Mouse (Mus musculus) midbrain, embryonic 11.5 days (tissue): ENCODE results near the gene Gnpat. TPM values are rescaled to one million over a fixed set of nuclear protein-coding genes. Genes with fewer than 3 reads are reported as not detected.

Source experiments
- ATAC-seq: fragments of 200-750 bp; cut with Nextera tagmentation; 2 replicates; pipeline ENCODE4 v1.8.0; 2017; ENCODE audit warnings: moderate TSS enrichment, moderate library complexity; ENCODE audit not compliant: low FRiP score
- DNase-seq: peaks from one replicate; pipeline ENCODE4 v3.0.0; 2015; ENCODE audit warnings: low spot score; ENCODE audit errors: missing footprints
- H3K27ac ChIP-seq: fragments of 300-500 bp; sonication (generic); 2 replicates; pipeline ENCODE4 v1.5.1; 2014; ENCODE audit warnings: low read depth, low read length
- H3K27me3 ChIP-seq: fragments of 300-500 bp; sonication (generic); 2 replicates; pipeline ENCODE4 v1.6.1; 2014; ENCODE audit warnings: mild to moderate bottlenecking, low read length, moderate library complexity, mixed read lengths; ENCODE audit not compliant: control insufficient read depth, insufficient read depth
- H3K36me3 ChIP-seq: fragments of 300-500 bp; sonication (generic); 2 replicates; pipeline ENCODE4 v1.6.1; 2014; ENCODE audit warnings: mild to moderate bottlenecking, low read length, moderate library complexity, mixed read lengths; ENCODE audit not compliant: control insufficient read depth, insufficient read depth
- H3K4me1 ChIP-seq: fragments of 300-500 bp; sonication (generic); 2 replicates; pipeline ENCODE4 v1.6.1; 2014; ENCODE audit warnings: low read length; ENCODE audit not compliant: control insufficient read depth, insufficient read depth
- H3K4me2 ChIP-seq: fragments of 300-500 bp; sonication (generic); 2 replicates; pipeline ENCODE4 v1.6.1; 2014; ENCODE audit warnings: mild to moderate bottlenecking, moderate library complexity
- H3K4me3 ChIP-seq: fragments of 300-500 bp; sonication (generic); 2 replicates; pipeline ENCODE4 v1.5.1; 2014; ENCODE audit warnings: low read depth, low read length
- H3K9ac ChIP-seq: fragments of 300-500 bp; sonication (generic); 2 replicates; pipeline ENCODE4 v1.6.1; 2014; ENCODE audit warnings: low read length
- H3K9me3 ChIP-seq: fragments of 300-500 bp; sonication (generic); 2 replicates; pipeline ENCODE4 v1.6.1; 2016; ENCODE audit warnings: low read length; ENCODE audit not compliant: control insufficient read depth
- WGBS: fragments of 180-500 bp; shearing (Covaris S2); extraction: QIAGEN DNeasy Blood & Tissue Kit; methylation state at CpG from one replicate; pipeline ENCODE4 v1.1.7; 2014; 5-methylcytosine and 5-hydroxymethylcytosine counted together
- polyA plus RNA-seq: library from polyadenylated mRNA; unstranded; fragments of >200 nt; fragmentation: Nextera tagmentation; extraction: Ambion mirVana; gene quantifications from 2 replicates; pipeline ENCODE4 v1.2.1, GENCODE M21; 2014

The Gnpat gene
- polyA plus RNA-seq, 1 experiment from 2014 or later = 138 TPM

DNA sequence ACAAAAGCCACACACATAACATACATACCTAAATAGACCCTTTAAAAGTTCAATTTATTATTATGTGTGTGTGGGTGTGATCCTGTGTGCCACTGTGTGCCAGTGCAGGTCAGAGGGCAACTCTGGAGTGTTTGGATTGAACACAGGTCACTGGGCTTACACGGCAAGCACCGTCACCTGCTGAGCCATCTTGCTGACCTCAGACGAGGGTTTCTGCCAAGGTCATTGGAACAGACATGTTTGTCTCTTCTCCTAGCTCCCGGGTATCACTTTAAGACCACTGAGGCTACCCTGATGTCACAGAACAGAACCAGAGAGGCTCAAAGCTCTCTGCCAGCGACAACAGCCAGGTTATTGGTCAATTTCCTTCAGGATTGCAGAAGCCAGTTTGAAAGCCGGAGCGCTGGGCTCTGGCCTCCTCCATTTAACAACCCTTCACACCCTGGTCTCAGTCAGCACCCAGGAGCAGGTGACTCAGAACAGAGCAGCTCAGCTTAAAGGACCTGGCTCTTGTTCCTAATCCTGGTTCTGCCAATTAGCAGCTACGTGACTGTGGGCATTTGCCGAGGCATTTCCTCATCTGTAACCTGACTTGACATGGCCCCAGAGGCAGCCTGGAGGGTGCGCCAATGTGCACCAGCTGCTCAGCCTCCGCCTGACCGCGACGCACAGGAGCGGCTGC lies 61.3 kb downstream of the Gnpat start:
- 88% methylated on average over 15 of the region's 15 CpGs for WGBS
- DNase-seq (no peak), ATAC-seq (no peak)
- H3K27ac ChIP-seq = no peak overlapping the region
- no peaks in the 10 kb centered on the region for H3K9me3 ChIP-seq
- H3K36me3 ChIP-seq = no peaks in the 10 kb centered on the region
- no peaks in the 10 kb centered on the region for H3K27me3 ChIP-seq
- no peak overlapping the region for H3K4me3 ChIP-seq
- H3K4me1 ChIP-seq = no peaks in the 10 kb centered on the region
- no peak overlapping the region for H3K9ac ChIP-seq
- no peak overlapping the region for H3K4me2 ChIP-seq

DNA sequence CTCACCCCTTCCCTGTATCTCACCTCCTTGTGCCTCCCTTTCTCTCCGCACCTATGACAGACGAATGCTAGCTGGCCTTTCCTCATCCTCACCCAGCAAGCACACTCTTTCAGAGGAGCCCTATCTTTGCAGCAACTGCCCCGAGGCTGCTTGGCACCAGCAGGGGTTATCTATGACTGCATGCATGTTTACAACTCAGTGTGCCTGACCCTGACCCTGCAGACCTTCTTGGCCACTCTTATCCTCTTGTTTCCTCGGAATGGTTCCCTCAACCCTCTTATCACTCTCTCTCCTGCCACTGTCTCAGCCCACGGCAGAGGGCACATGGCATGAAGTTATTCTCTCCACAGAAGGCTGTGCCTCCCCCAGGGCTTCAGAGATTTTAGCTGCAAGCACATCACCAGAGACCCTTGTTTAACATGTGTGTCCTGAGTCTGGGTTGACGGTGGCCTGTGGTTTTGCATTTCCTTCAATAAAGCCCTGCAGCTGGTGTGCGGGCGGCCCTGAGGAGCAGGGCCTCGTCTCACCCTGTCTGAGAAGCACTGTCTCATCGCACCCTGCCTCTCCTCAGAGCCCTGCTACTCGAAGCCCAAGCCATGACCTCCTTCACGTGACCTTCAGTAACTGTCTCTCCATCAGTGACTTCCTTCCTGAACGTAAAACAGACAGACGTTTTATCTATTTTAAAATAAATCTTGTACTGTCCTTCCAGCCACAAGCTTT lies 62.9 kb downstream of the Gnpat start:
- Histone ChIP-seq H3K9me3 (no peaks in the 10 kb centered on the region), H3K4me2 (no peak overlapping the region), H3K9ac (no peak overlapping the region), H3K4me3 (no peak overlapping the region), H3K36me3 (no peaks in the 10 kb centered on the region), H3K27ac (no peak overlapping the region), H3K4me1 (no peaks in the 10 kb centered on the region), H3K27me3 (no peaks in the 10 kb centered on the region)
- ATAC-seq (no peak), DNase-seq (no peak)
- WGBS = 91% methylated on average over 14 of the region's 14 CpGs

DNA sequence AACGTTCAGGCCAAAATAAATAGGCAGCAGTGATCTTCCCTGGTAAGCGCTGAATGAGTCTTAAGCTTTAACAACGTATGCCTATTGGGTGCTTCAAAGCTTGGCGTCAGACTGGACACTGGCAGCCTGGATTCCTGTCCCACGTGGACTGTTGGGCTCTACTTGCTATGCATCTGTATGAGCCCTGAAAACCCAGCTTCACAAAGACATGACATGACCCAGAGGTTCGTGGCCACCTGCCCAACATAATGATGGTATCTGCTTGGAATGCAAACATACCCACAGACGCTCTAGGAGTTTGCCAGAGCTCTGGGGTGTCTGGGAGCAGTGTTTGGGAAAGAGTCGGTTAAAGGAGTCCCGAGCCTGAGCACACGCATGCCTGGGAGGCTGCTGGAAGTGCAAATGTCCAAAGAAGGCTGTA lies 63.5 kb downstream of the Gnpat start:
- Histone ChIP-seq H3K4me2 (no peak overlapping the region), H3K4me1 (no peaks in the 10 kb centered on the region), H3K27ac (no peak overlapping the region), H3K27me3 (no peaks in the 10 kb centered on the region), H3K9me3 (no peaks in the 10 kb centered on the region), H3K9ac (no peak overlapping the region), H3K4me3 (no peak overlapping the region), H3K36me3 (no peaks in the 10 kb centered on the region)
- ATAC-seq = no peak
- DNase-seq = no peak
- 86% methylated on average over 10 of the region's 10 CpGs for WGBS

GRCm38 (mm10) chr8:124929006-124929405 lies 66.2 kb downstream of the Gnpat start:
- H3K4me3 ChIP-seq = no peak overlapping the region
- no peak overlapping the region for H3K27ac ChIP-seq
- no peaks in the 10 kb centered on the region for H3K36me3 ChIP-seq
- H3K9ac ChIP-seq = no peak overlapping the region
- WGBS = 92% methylated on average over 11 of the region's 11 CpGs
- no peaks in the 10 kb centered on the region for H3K27me3 ChIP-seq
- ATAC-seq (no peak), DNase-seq (no peak)
- no peak overlapping the region for H3K4me2 ChIP-seq
- H3K9me3 ChIP-seq = no peaks in the 10 kb centered on the region
- H3K4me1 ChIP-seq = no peaks in the 10 kb centered on the region

GRCm38 (mm10) chr8:124930086-124930485 lies 67.3 kb downstream of the Gnpat start:
- WGBS = 95% methylated on average over 13 of the region's 13 CpGs
- H3K36me3 ChIP-seq = no peaks in the 10 kb centered on the region
- no peaks in the 10 kb centered on the region for H3K9me3 ChIP-seq
- no peak overlapping the region for H3K4me2 ChIP-seq
- H3K4me1 ChIP-seq = no peaks in the 10 kb centered on the region
- ATAC-seq = no peak
- H3K27ac ChIP-seq = no peak overlapping the region
- no peak overlapping the region for H3K9ac ChIP-seq
- no peak for DNase-seq
- no peak overlapping the region for H3K4me3 ChIP-seq
- H3K27me3 ChIP-seq = no peaks in the 10 kb centered on the region

DNA sequence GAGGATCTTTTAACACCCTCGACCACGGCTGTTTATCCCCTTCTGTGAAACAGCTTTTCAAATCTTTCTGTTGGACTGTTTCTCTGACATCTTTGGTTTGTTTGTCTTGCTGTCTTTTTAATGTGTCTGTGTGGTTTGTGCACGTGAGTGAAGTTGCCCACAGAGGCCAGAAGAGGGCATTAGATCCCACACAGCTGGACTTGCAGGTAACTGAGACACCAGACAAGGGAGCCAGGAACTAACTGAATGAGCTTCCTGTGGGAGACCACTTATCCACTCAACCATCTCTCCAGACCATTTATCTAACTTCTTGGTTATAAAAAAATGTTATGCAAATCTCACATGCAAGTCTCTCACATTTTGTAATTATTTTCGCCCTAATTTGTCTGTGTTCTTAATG lies 67.8 kb downstream of the Gnpat start:
- H3K27ac ChIP-seq = no peak overlapping the region
- no peak for ATAC-seq

GRCm38 (mm10) chr8:124932435-124932834 lies 69.6 kb downstream of the Gnpat start:
- Histone ChIP-seq H3K4me3 (no peak overlapping the region), H3K4me1 (no peaks in the 10 kb centered on the region), H3K9ac (no peak overlapping the region), H3K4me2 (no peak overlapping the region), H3K27me3 (no peaks in the 10 kb centered on the region), H3K9me3 (no peaks in the 10 kb centered on the region), H3K36me3 (no peaks in the 10 kb centered on the region), H3K27ac (no peak overlapping the region)
- DNase-seq (no peak), ATAC-seq (no peak)
- 87% methylated on average over 3 of the region's 3 CpGs for WGBS

More for the DNA sequence above, 67.8 kb downstream of the Gnpat start:
- H3K4me2 ChIP-seq = no peak overlapping the region
- no peak overlapping the region for H3K9ac ChIP-seq
- WGBS = 83% methylated on average over 4 of the region's 4 CpGs
- no peaks in the 10 kb centered on the region for H3K4me1 ChIP-seq
- no peaks in the 10 kb centered on the region for H3K9me3 ChIP-seq
- H3K36me3 ChIP-seq = no peaks in the 10 kb centered on the region
- H3K27me3 ChIP-seq = no peaks in the 10 kb centered on the region
- no peak for DNase-seq
- no peak overlapping the region for H3K4me3 ChIP-seq

GRCm38 (mm10) chr8:124935116-124935515 lies 72.3 kb downstream of the Gnpat start:
- ATAC-seq = no peak
- H3K4me1 ChIP-seq = no peaks in the 10 kb centered on the region
- H3K27me3 ChIP-seq = no peaks in the 10 kb centered on the region
- no peak for DNase-seq
- H3K36me3 ChIP-seq = peaks cover 6% of the 10 kb centered on the region; the same call in 1 of the 2 replicates
- no peak overlapping the region for H3K27ac ChIP-seq
- no peak overlapping the region for H3K4me3 ChIP-seq
- no peak overlapping the region for H3K9ac ChIP-seq
- 90% methylated on average over 5 of the region's 5 CpGs for WGBS
- no peaks in the 10 kb centered on the region for H3K9me3 ChIP-seq
- no peak overlapping the region for H3K4me2 ChIP-seq

DNA sequence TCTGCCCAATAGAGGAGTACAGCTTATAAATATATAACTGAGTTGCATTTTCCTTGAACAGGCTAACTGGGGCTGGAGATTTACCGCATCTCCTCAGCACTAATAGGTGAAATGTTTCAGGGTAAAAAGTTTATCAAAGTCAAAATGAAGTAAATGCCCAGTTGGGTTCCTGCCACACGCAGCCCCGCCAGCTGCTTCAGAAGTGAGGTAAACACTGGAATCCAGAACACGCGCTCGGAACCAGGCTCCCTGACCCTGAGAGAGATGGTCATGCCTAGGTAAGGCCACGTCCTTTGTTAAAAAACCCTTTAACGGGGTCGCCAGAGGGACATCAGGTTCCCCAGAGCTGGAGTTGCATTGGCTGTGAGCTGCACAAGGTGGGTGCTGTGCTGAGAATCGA lies 73.9 kb downstream of the Gnpat start:
- no peak overlapping the region for H3K4me3 ChIP-seq
- DNase-seq (no peak), ATAC-seq (no peak)
- no peak overlapping the region for H3K27ac ChIP-seq
- H3K4me1 ChIP-seq = no peaks in the 10 kb centered on the region
- no peaks in the 10 kb centered on the region for H3K27me3 ChIP-seq
- H3K9me3 ChIP-seq = no peaks in the 10 kb centered on the region
- H3K9ac ChIP-seq = no peak overlapping the region
- peaks cover 6% of the 10 kb centered on the region; the same call in 1 of the 2 replicates for H3K36me3 ChIP-seq
- WGBS = 94% methylated on average over 10 of the region's 10 CpGs
- no peak overlapping the region for H3K4me2 ChIP-seq
